Mouse (Mus musculus) liver, embryonic 11.5 days (tissue): ENCODE data around the gene Scgb1b30. TPM values are rescaled to one million over a fixed set of nuclear protein-coding genes. Genes with fewer than 3 reads are reported as not detected.
"Not testable (repeated sequence)": the region's sequence is repeated elsewhere in the genome, so short reads cannot be mapped to it uniquely, and the experiment has no call there.

Experiments used
- ATAC-seq: fragments of 200-750 bp; cut with Nextera tagmentation; replicated peaks from 2 replicates; pipeline ENCODE4 v1.8.0; 2017; ENCODE audit warnings: moderate number of reproducible peaks, mild to moderate bottlenecking, moderate TSS enrichment, moderate library complexity; ENCODE audit not compliant: low FRiP score
- DNase-seq: peaks from one replicate; pipeline ENCODE4 v3.0.0-alpha.2; 2017; ENCODE audit warnings: low spot score
- H3K27ac ChIP-seq: fragments of 300-500 bp; sonication (generic); 2 replicates; pipeline ENCODE4 v1.5.1; 2014; ENCODE audit warnings: mild to moderate bottlenecking, low read depth, low read length, control low read depth
- H3K27me3 ChIP-seq: fragments of 300-500 bp; sonication (generic); replicated peaks from 2 replicates; pipeline ENCODE4 v1.6.1; 2014; ENCODE audit warnings: low read length, mixed read lengths; ENCODE audit not compliant: control insufficient read depth, insufficient read depth
- H3K36me3 ChIP-seq: fragments of 300-500 bp; sonication (generic); 2 replicates; pipeline ENCODE4 v1.6.1; 2014; ENCODE audit warnings: mild to moderate bottlenecking, low read length, moderate library complexity, mixed read lengths; ENCODE audit not compliant: control insufficient read depth, insufficient read depth
- H3K4me1 ChIP-seq: fragments of 300-500 bp; sonication (generic); replicated peaks from 2 replicates; pipeline ENCODE4 v1.6.1; 2014; ENCODE audit warnings: low read length, mixed read lengths; ENCODE audit not compliant: control insufficient read depth, insufficient read depth
- H3K4me2 ChIP-seq: fragments of 300-500 bp; sonication (generic); 2 replicates; pipeline ENCODE4 v1.6.1; 2014; ENCODE audit warnings: mild to moderate bottlenecking, control low read depth, moderate library complexity
- H3K4me3 ChIP-seq: fragments of 300-500 bp; sonication (generic); 2 replicates; pipeline ENCODE4 v1.5.1; 2014; ENCODE audit warnings: low read depth, low read length, control low read depth
- H3K9ac ChIP-seq: fragments of 300-500 bp; sonication (generic); 2 replicates; pipeline ENCODE4 v1.6.1; 2014; ENCODE audit warnings: low read depth, low read length, control low read depth
- H3K9me3 ChIP-seq: fragments of 300-500 bp; sonication (generic); 2 replicates; pipeline ENCODE4 v1.6.1; 2016; ENCODE audit warnings: low read length, inconsistent platforms, mixed read lengths; ENCODE audit not compliant: control insufficient read depth
- WGBS: fragments of 180-500 bp; shearing (Covaris S2); extraction: QIAGEN DNeasy Blood & Tissue Kit; methylation state at CpG from one replicate; pipeline ENCODE4 v1.1.7; 2014; 5-methylcytosine and 5-hydroxymethylcytosine counted together
- polyA plus RNA-seq: library from polyadenylated mRNA; unstranded; fragments of >200 nt; fragmentation: Nextera tagmentation; extraction: Ambion mirVana; gene quantifications from 2 replicates; pipeline ENCODE4 v1.2.1, GENCODE M21; 2014

The Scgb1b30 gene
- polyA plus RNA-seq = not detected in 2 replicates

DNA sequence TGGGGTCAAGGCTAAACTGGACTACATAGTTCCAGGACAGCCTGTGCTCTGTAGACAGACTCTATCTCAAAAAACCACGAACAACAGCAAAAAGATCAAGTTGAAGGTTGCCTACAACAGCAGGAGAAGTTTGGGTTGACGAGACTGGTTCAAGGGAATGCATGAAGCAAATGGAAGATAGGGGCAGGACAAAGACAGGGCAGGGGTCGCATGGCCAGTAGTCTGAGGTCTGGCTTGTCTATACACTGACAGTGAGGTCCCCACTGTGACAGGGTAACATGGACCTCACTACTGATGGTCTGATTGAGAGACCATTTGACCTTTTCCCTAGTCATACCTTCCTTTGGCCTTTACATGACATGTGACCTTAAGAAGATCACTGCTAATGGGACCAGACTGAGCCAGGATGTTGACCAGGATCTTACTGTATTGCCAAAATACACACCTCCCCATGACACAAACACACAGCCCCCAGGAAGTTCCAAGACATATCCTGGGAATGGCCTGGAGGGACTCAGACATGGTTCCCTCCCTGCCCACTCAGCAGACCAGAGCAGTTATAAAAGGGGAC is at the start of gene Scgb1b30:
Scgb1b30 (plus strand) TSS at position 521 of the 571 bp plus-strand sequence.
- Histone ChIP-seq H3K4me1 (no peaks in the 10 kb centered on the region), H3K4me2 (no peak within 1 kb of the TSS), H3K9ac (no peak within 1 kb of the TSS), H3K4me3 (no peak within 1 kb of the TSS), H3K36me3 (no peaks in the 10 kb centered on the region), H3K27me3 (no peaks in the 10 kb centered on the region), H3K9me3 (peaks cover 2% of the 10 kb centered on the region; the same call in 1 of the 2 replicates), H3K27ac (no peak within 1 kb of the TSS)
- no peak for DNase-seq
- WGBS = 64% methylated on average over 3 of the region's 3 CpGs
- no peak for ATAC-seq

DNA sequence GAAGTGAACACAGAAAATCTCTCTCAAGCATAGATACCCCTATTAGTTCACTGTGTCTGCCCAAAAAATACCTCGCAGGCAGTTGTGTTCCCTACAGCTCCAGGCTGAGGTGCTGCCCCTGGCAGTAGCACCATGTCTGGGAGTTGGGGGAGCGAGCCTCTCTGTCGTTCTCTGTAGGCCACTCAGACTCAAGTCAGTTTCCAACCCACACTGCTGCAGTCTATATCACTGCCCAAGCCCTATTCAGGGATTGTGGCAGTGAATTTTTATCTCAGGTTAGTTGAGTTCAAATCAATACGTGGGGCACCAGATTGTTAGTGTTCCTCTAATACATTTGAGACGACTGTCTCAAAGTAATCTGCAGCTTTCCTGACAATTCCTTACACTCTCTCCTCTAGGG is 27.1 kb upstream of the Scgb1b30 start:
- not testable (repeated sequence) for H3K9me3 ChIP-seq, H3K27ac ChIP-seq, H3K4me2 ChIP-seq, DNase-seq, H3K27me3 ChIP-seq, H3K4me3 ChIP-seq, ATAC-seq, H3K36me3 ChIP-seq, H3K4me1 ChIP-seq, H3K9ac ChIP-seq
- 67% methylated on average over 5 of the region's 5 CpGs for WGBS

DNA sequence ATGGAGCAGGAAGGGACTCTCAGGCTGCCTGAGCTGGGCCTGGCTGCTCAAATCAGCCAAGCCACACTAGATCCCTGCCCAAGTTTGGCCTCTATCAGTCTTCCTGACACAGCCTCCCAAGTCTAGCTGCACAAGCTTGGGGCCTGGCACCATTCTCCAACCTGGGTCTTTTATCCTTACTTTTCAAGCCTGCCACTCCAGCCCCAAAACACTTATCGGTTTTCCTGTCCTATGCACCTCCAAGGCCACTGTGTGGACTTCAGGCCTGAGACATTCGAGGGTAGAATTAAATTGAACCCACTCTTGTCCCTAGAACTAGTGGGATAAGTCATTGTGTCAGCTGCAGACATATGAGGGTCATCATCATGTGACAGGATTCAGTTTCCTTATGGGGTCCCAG is 4.8 kb downstream of the Scgb1b30 start:
- H3K36me3 ChIP-seq = no peaks in the 10 kb centered on the region
- H3K4me3 ChIP-seq = no peak overlapping the region
- no peaks in the 10 kb centered on the region for H3K27me3 ChIP-seq
- no peak overlapping the region for H3K4me2 ChIP-seq
- H3K9ac ChIP-seq = no peak overlapping the region
- ATAC-seq (no peak), DNase-seq (no peak)
- 73% methylated on average over 2 of the region's 2 CpGs for WGBS
- H3K27ac ChIP-seq = no peak overlapping the region
- H3K9me3 ChIP-seq = peaks cover 4% of the 10 kb centered on the region
- no peaks in the 10 kb centered on the region for H3K4me1 ChIP-seq

DNA sequence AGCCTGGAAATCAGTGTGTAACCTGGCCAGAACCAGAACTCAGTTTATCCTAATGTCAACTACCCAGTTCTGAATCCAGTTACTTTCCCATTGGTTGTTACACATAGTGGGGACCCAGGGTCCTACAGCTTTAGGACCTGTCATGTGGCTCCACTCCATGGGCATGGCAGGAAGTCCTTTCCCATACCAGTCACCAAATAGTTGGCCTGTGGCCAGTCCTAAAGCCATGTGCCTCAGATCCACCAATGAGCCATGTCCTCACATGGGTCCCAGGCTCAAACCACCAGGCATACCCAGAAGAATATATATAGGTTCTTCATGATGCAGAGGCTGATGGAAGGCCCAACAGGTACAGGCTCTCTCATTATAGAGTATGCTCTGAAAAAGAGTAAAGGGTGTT is 6.0 kb downstream of the Scgb1b30 start:
- Histone ChIP-seq H3K9ac (no peak overlapping the region), H3K9me3 (peaks cover 4% of the 10 kb centered on the region), H3K4me3 (no peak overlapping the region), H3K4me1 (no peaks in the 10 kb centered on the region), H3K27ac (no peak overlapping the region), H3K36me3 (no peaks in the 10 kb centered on the region), H3K27me3 (no peaks in the 10 kb centered on the region), H3K4me2 (no peak overlapping the region)
- DNase-seq (no peak), ATAC-seq (no peak)

DNA sequence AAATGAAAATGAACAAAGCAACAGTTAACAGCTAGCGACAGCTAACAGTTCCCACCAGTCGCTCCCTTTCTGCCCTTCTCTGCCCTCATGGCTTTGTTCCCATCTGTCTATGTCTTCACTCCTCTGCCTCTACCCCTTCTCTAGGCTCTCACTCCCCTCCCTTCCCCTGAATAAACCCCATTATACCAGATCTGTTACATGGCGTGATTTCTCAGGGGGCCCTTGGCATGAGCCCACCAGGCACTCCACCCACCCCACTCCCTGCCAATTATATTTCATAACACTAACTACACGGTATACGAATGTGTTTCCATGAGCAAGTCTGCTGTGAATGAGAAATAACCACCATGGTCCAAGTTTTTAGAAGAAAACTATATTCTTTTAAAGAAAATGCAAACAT is 14.0 kb downstream of the Scgb1b30 start:
- 82% methylated on average over 5 of the region's 5 CpGs for WGBS
- Histone ChIP-seq H3K27me3 (no peaks in the 10 kb centered on the region), H3K9ac (no peak overlapping the region), H3K27ac (no peak overlapping the region), H3K4me1 (no peaks in the 10 kb centered on the region), H3K4me3 (no peak overlapping the region), H3K4me2 (no peak overlapping the region), H3K9me3 (no peaks in the 10 kb centered on the region; the same call in 1 of the 2 replicates), H3K36me3 (no peaks in the 10 kb centered on the region)
- no peak for DNase-seq
- no peak for ATAC-seq

DNA sequence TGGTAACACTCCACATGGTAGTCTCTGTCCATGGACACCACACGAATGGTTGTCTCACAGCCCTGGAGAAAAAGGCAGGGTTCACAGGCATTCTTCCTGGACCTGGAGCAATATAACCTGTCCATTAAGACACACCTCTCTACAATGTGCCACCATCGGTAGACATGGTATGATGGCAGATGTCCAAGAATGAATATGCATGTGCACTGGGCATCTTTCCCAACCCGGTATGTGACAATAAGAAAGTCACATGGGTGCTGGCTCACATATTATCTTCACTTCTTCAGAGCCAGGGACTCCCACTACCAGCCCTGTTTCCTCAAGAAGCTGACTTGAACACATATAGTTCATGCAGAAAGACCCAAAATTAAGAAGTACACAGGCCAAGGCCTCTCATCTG is 21.4 kb downstream of the Scgb1b30 start:
- no peak overlapping the region for H3K27ac ChIP-seq
- no peak overlapping the region for H3K9ac ChIP-seq
- no peaks in the 10 kb centered on the region for H3K27me3 ChIP-seq
- H3K9me3 ChIP-seq = no peaks in the 10 kb centered on the region
- H3K36me3 ChIP-seq = peaks cover 2% of the 10 kb centered on the region; the same call in 1 of the 2 replicates
- H3K4me2 ChIP-seq = no peak overlapping the region
- no peak overlapping the region for H3K4me3 ChIP-seq
- no peak for DNase-seq
- H3K4me1 ChIP-seq = no peaks in the 10 kb centered on the region
- 86% methylated on average over 3 of the region's 3 CpGs for WGBS
- ATAC-seq = no peak

DNA sequence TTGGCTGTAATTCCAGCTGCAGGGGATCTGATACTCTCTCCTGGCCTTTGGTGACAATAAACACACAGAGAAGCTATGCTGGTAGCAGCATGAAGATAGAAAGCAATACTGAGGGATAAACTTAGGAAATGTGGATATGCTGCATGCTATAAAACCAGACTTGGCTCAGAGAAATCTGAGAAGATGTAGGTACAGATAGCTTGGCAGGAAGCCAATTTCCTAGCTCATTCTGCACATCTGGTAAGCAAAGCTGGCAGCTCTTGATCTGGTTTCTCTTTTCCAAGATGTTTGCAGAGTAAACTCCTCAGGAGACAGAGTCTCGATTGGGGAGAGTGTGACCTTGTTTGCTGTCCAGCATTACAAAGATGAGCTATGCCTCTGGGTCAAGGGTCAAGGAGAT is 25.4 kb downstream of the Scgb1b30 start:
- H3K9ac ChIP-seq, H3K27me3 ChIP-seq, H3K4me2 ChIP-seq, H3K4me3 ChIP-seq, H3K36me3 ChIP-seq, ATAC-seq, H3K9me3 ChIP-seq, H3K4me1 ChIP-seq, H3K27ac ChIP-seq, DNase-seq: not testable (repeated sequence)
- 42% methylated on average over 1 of the region's 1 CpGs for WGBS

DNA sequence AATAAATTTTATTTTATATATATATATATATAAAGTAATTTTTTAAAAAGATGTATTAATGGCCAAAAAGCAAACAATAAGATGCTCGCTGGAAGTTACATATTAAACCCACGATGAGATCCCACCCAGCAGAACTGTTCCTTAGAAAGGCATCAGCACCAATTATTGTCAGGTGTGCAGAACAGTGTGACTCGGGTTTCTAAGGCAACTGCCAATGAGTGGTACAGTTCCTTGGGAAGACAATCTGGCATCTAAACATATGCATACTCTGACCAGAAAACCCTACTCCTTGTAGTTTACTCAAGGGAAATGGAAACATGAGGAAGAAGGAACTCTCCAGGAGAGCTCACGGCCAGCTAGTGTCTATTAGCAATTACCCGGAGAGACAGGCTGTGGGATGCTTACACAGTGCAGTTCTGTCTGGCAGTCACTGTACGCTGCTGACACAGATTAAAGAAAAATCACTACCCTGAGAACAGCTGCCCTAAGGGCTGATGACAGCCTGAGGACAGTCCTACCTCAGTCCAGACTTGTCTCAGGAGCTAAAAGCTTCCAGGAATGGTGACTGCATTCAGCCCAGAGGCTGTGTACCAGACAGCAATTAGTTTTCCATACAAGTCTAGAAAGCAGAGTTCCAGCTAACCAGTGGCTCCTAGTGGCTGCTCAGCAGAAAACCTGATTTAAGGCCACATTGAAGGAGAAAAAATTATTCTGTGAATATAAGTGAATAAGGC is 27.9 kb downstream of the Scgb1b30 start:
- H3K36me3 ChIP-seq = no peaks in the 10 kb centered on the region
- no peak overlapping the region for H3K9ac ChIP-seq
- no peaks in the 10 kb centered on the region; the same call in 1 of the 2 replicates for H3K9me3 ChIP-seq
- DNase-seq = no peak
- no peaks in the 10 kb centered on the region for H3K27me3 ChIP-seq
- no peak overlapping the region for H3K4me2 ChIP-seq
- no peak overlapping the region for H3K4me3 ChIP-seq
- no peaks in the 10 kb centered on the region for H3K4me1 ChIP-seq
- 79% methylated on average over 6 of the region's 6 CpGs for WGBS
- no peak overlapping the region for H3K27ac ChIP-seq
- no peak for ATAC-seq

DNA sequence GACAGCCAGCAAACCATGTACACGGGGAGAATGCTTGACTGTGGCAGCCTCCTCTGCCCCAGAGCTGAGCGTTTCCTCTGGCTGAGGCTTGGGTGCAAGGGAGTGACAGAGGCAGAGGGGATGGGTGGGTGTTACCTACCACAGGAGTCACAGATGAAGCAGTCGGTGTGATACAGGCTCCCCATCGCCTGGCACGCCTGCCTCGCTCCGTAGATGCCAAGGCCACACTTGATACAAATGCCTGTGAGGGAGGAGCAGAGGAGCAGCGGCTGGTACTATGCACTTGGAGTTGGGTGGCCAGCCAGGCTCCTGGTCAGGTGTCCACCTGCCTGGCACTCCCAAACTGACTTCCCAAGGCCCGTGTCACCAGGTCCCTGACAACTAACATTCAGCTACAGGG is 30.1 kb downstream of the Scgb1b30 start:
- DNase-seq (no peak), ATAC-seq (no peak)
- no peaks in the 10 kb centered on the region for H3K27me3 ChIP-seq
- no peak overlapping the region for H3K4me3 ChIP-seq
- H3K4me1 ChIP-seq = no peaks in the 10 kb centered on the region
- 86% methylated on average over 9 of the region's 9 CpGs for WGBS
- H3K36me3 ChIP-seq = no peaks in the 10 kb centered on the region
- H3K9ac ChIP-seq = no peak overlapping the region
- H3K4me2 ChIP-seq = no peak overlapping the region
- no peak overlapping the region for H3K27ac ChIP-seq
- H3K9me3 ChIP-seq = no peaks in the 10 kb centered on the region; the same call in 1 of the 2 replicates
